Mouse (Mus musculus) erythroblast, embryonic 14.5 days (primary cell): ENCODE results near the gene Magi1. TPM values are rescaled to one million over a fixed set of nuclear protein-coding genes. Genes with fewer than 3 reads are reported as not detected.

ENCODE experiments used
- H3K27me3 ChIP-seq: 2 replicates; pipeline ENCODE4 v1.6.1; 2012; ENCODE audit warnings: inconsistent platforms; ENCODE audit not compliant: control insufficient read depth
- H3K36me3 ChIP-seq: 2 replicates; pipeline ENCODE4 v1.6.1; 2012; ENCODE audit warnings: mild to moderate bottlenecking, inconsistent platforms; ENCODE audit not compliant: control insufficient read depth
- H3K4me1 ChIP-seq: 2 replicates; pipeline ENCODE4 v1.6.1; 2012; ENCODE audit warnings: inconsistent platforms; ENCODE audit not compliant: control insufficient read depth
- H3K4me3 ChIP-seq: replicated peaks from 2 replicates; pipeline ENCODE3; 2012; ENCODE audit warnings: moderate library complexity, mild to moderate bottlenecking, inconsistent platforms
- H3K9me3 ChIP-seq: 2 replicates; pipeline ENCODE4 v1.6.1; 2012; ENCODE audit warnings: low read length, inconsistent platforms, mixed read lengths; ENCODE audit not compliant: control insufficient read depth
- GATA1 ChIP-seq: IDR thresholded peaks from 2 replicates; pipeline ENCODE4 v1.6.1; 2012; ENCODE audit warnings: low read length, inconsistent platforms, mixed read lengths
- TAL1 ChIP-seq: IDR thresholded peaks from 3 replicates; pipeline ENCODE4 v1.6.1; 2012; ENCODE audit warnings: low read length, inconsistent platforms, mixed read lengths
- polyA plus RNA-seq: library from polyadenylated mRNA; stranded (reverse); fragments of >175 nt; gene quantifications from 2 replicates; pipeline ENCODE4 v1.2.3, GENCODE M21; 2012

The Magi1 gene
- polyA plus RNA-seq, 1 experiment: 0.16 TPM

- no peak overlapping the region for H3K4me3 ChIP-seq
- H3K4me1 ChIP-seq: peaks cover 35% of the 10 kb centered on the region
- no peaks in the 10 kb centered on the region for H3K27me3 ChIP-seq
- H3K36me3 ChIP-seq: no peaks in the 10 kb centered on the region
- TF ChIP-seq GATA1: no peak
- no peak for TF ChIP-seq TAL1
- H3K9me3 ChIP-seq: no peaks in the 10 kb centered on the region
Measured at GRCm38 (mm10) chr6:94092500-94092899, 191.2 kb downstream of the Magi1 start.

GRCm38 (mm10) chr6:94086855-94087254 is 196.9 kb downstream of the Magi1 start:
- TF ChIP-seq TAL1 (no peak), GATA1 (no peak)
- Histone ChIP-seq H3K9me3 (no peaks in the 10 kb centered on the region), H3K27me3 (no peaks in the 10 kb centered on the region), H3K4me1 (peaks cover 5% of the 10 kb centered on the region), H3K4me3 (no peak overlapping the region), H3K36me3 (no peaks in the 10 kb centered on the region)

GRCm38 (mm10) chr6:94084752-94085151 is 199.0 kb downstream of the Magi1 start:
- H3K9me3 ChIP-seq: no peaks in the 10 kb centered on the region
- H3K4me3 ChIP-seq: no peak overlapping the region
- no peak for TF ChIP-seq TAL1
- TF ChIP-seq GATA1: no peak
- H3K4me1 ChIP-seq: no peaks in the 10 kb centered on the region
- H3K36me3 ChIP-seq: no peaks in the 10 kb centered on the region
- H3K27me3 ChIP-seq: no peaks in the 10 kb centered on the region

GRCm38 (mm10) chr6:94083459-94083858 is 200.3 kb downstream of the Magi1 start:
- Histone ChIP-seq H3K36me3 (no peaks in the 10 kb centered on the region), H3K4me1 (no peaks in the 10 kb centered on the region), H3K4me3 (no peak overlapping the region), H3K9me3 (no peaks in the 10 kb centered on the region), H3K27me3 (no peaks in the 10 kb centered on the region)
- TF ChIP-seq TAL1 (no peak), GATA1 (no peak)

GRCm38 (mm10) chr6:94080933-94081545 is 202.7 kb downstream of the Magi1 start:
- no peaks in the 10 kb centered on the region for H3K36me3 ChIP-seq
- TF ChIP-seq GATA1 (no peak), TAL1 (no peak)
- peaks cover 3% of the 10 kb centered on the region for H3K4me1 ChIP-seq
- H3K4me3 ChIP-seq: no peak overlapping the region
- H3K27me3 ChIP-seq: no peaks in the 10 kb centered on the region
- H3K9me3 ChIP-seq: no peaks in the 10 kb centered on the region

- Histone ChIP-seq H3K4me1 (peaks cover 3% of the 10 kb centered on the region), H3K36me3 (no peaks in the 10 kb centered on the region)
- TF ChIP-seq GATA1 (no peak), TAL1 (no peak)
Measured at GRCm38 (mm10) chr6:94078934-94079333, 204.8 kb downstream of the Magi1 start.

GRCm38 (mm10) chr6:94077013-94077412 is 206.7 kb downstream of the Magi1 start:
- TF ChIP-seq TAL1 (no peak), GATA1 (no peak)
- Histone ChIP-seq H3K36me3 (no peaks in the 10 kb centered on the region), H3K27me3 (no peaks in the 10 kb centered on the region; the same call in 1 of the 2 replicates), H3K4me1 (peaks cover 3% of the 10 kb centered on the region), H3K9me3 (no peaks in the 10 kb centered on the region), H3K4me3 (no peak overlapping the region)

More at GRCm38 (mm10) chr6:94078934-94079333, 204.8 kb downstream of the Magi1 start:
- no peak overlapping the region for H3K4me3 ChIP-seq
- no peaks in the 10 kb centered on the region for H3K9me3 ChIP-seq
- H3K27me3 ChIP-seq: no peaks in the 10 kb centered on the region; the same call in 1 of the 2 replicates

GRCm38 (mm10) chr6:94075990-94076389 is 207.7 kb downstream of the Magi1 start:
- H3K27me3 ChIP-seq: no peaks in the 10 kb centered on the region; the same call in 1 of the 2 replicates
- no peak for TF ChIP-seq GATA1
- no peak for TF ChIP-seq TAL1
- H3K9me3 ChIP-seq: no peaks in the 10 kb centered on the region
- H3K4me1 ChIP-seq: peaks cover 3% of the 10 kb centered on the region
- H3K36me3 ChIP-seq: no peaks in the 10 kb centered on the region
- H3K4me3 ChIP-seq: no peak overlapping the region

- H3K4me1 ChIP-seq: peaks cover 3% of the 10 kb centered on the region
- H3K4me3 ChIP-seq: no peak overlapping the region
- H3K9me3 ChIP-seq: no peaks in the 10 kb centered on the region
- H3K27me3 ChIP-seq: no peaks in the 10 kb centered on the region; the same call in 1 of the 2 replicates
- no peaks in the 10 kb centered on the region for H3K36me3 ChIP-seq
- TF ChIP-seq GATA1: no peak
- no peak for TF ChIP-seq TAL1
Measured at GRCm38 (mm10) chr6:94075228-94075627, 208.5 kb downstream of the Magi1 start.
